Mouse (Mus musculus) thymus, postnatal 10 days (tissue): ENCODE measurements around the gene Uba6.

ENCODE experiments used
- DNase-seq, 2 experiments: peaks; one replicate each; pipeline ENCODE4 v3.0.0; 2021; ENCODE audit warnings: low spot score in 2 of 2

The Uba6 gene

DNA sequence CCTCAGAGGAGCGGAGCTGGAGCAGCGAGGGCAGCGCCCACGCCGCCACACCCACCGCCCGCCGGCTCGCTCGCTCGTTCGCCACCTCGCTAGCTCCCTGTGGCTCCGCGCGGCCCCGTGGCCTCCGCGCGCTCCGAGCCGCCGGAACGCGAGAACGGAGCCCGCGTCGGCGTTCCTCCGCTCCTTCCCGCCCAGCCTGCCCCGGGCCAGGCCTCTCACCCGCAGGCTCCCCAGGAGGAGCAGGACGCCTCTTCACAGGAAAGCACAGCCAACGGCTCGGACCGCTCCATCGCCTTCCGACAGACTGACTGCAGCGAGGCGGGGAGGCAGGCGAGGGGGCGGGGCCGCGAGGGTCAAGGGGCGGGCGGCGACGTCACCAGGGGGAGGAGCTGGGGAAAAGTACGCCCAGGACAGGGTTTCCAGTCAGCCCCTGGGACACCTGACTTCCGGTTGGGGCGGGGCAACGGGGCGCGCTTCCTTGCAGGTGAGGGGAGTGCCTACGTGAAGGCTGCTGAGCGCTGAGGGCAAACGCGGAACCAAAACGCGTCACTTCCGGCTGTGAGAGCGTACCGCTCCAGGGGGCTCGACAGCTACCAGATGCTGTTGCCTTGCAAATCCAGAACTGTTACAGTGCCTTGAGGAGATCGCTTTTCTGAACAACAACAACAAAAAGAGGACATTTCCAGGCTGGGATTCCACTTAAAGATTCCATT, at the start of gene Uba6:
Gene Uba6 (minus strand): TSS at position 355 of the 713 bp plus-strand sequence.
- DNase-seq = peak; percentile 100

- no peak for DNase-seq
Observed at GRCm38 (mm10) chr5:86197801-86198200, 25.2 kb upstream of the Uba6 start, which contains the start of gene Gnrhr. Gene Gnrhr (minus strand): TSS chr5:86197901.

GRCm38 (mm10) chr5:86191356-86191755, 18.8 kb upstream of the Uba6 start:
- DNase-seq = peak in 1 of 2 experiments; percentile 16

GRCm38 (mm10) chr5:86190770-86191169, 18.2 kb upstream of the Uba6 start:
- DNase-seq = peak in 1 of 2 experiments; percentile 44

DNA sequence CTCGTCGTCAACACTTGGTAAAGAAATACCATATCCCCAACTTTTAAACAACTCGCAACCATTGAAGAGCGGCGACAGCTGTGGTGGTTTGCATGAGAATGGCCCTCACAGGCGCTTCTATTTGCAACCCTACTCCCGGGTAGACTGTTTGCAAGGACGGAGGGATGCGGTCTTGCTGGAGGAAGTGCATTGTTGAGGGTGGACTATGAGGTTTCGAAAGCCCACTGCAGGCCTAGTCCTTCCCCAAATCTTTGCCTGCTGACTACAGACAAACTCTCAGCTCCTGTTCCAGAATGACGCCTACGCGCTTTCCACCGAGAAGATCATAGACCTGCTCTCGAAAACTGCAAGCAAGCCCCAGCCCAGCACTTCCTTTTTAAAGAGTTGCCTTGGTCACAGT, 17.7 kb upstream of the Uba6 start:
- DNase-seq = no peak

GRCm38 (mm10) chr5:86187441-86187840, 14.8 kb upstream of the Uba6 start:
- DNase-seq = no peak

- DNase-seq = no peak
Observed at GRCm38 (mm10) chr5:86173778-86174177, 1.2 kb upstream of the Uba6 start.

GRCm38 (mm10) chr5:86172088-86172448, 535 bp downstream of the Uba6 start:
- DNase-seq = no peak

- DNase-seq = no peak
Observed at GRCm38 (mm10) chr5:86129828-86130227, 42.8 kb downstream of the Uba6 start.

DNA sequence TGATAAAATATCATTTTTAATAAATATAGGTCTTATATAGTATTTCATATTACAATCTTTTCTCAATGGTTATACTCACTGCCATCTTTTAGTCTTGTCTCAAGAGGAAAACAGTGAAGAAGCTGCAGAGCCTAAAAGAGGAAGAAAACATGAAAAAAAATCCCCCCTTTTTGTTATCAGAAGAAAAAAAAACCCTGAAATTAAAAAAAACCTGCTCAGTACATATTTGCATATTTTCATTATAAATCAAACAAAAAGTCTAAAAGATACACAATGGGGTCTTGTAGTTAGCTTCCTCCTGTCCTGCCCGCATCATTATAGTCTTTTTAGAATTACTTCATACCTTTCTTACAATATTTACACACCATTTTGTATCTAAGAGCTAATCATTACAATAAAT, 43.9 kb downstream of the Uba6 start:
- DNase-seq = no peak

- DNase-seq = no peak
Observed at GRCm38 (mm10) chr5:86118457-86119094, 54.0 kb downstream of the Uba6 start.

- no peak for DNase-seq
Observed at GRCm38 (mm10) chr5:86113997-86114396, 58.6 kb downstream of the Uba6 start.

DNA sequence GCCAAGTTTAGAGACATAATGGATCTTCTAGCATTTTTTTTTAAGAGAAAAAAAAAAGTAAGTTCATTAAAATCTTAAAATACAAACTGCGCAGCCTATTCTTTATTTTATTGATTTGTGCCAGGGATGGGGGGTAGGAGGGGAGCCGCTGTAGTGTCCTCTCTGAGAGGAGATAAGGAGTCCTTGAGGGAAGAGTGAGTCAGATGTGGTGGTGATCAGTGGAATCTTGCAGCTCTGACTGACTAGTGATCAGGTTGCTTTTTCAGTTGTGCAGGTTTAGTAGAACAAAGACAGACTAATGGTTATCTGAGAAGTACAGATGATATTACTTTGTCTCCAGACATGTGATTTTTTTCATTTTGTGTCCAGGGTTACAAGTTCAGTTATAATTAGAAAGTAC, 59.6 kb downstream of the Uba6 start:
- no peak for DNase-seq

DNA sequence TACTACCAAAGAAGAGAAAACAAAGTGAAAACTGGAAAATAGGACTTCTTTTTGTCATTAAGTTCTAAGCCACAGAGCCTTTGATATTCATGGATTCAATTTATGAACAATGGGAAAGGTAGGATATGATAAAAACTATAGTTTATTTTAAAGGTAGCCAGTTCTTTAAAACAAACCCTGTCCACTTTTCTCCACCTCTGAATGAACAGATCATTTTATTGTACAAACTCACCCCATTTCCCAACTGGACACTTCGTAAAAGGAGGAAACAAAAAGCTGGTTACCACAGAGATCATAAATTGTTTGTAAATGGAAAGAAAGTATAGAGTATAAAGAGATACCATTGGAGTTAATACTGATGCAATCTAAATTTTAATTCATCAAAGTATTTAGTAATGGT, 61.5 kb downstream of the Uba6 start:
- no peak for DNase-seq

DNA sequence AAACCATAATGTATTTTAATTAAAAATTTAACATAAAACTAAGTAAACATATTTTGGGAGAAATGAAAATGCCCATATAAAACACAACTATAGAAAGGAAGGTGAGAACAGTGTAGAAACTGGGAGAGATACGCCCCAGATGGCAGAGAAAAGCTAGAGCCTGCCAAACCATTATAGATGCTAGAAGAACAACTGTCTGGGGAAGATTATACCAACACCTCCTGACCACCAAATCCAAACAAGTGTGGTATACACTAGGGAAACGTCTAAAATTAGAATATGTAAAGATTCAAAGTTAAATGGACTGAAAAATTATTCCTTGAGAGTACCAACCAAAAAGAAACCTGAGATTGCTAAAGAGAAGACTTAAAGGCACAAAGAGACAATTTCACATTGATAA, 66.0 kb downstream of the Uba6 start:
- no peak for DNase-seq

- DNase-seq = no peak
Observed at GRCm38 (mm10) chr5:86102176-86102575, 70.4 kb downstream of the Uba6 start.

GRCm38 (mm10) chr5:86100621-86101020, 72.0 kb downstream of the Uba6 start:
- DNase-seq = no peak

DNA sequence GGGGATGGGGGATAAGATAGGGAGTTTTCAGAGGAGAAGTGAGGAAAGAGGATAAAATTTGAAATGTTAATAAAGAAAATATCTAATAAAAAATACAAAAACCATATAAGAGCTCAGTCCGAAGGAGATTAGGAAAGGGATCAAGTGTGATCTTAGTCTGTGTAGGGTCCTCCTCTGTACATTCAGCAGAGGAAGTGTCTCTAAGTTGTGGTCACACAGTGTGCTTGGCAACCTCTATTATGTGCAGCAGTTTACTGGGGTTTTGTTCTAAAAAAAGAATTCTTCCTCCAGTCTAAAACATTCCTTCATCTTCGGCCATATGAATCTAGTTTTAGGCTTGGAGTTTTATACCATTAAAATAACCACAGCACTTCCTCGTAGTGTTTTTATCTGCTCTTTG, 73.6 kb downstream of the Uba6 start:
- no peak for DNase-seq

GRCm38 (mm10) chr5:86094754-86095153, 77.8 kb downstream of the Uba6 start:
- DNase-seq = no peak

DNA sequence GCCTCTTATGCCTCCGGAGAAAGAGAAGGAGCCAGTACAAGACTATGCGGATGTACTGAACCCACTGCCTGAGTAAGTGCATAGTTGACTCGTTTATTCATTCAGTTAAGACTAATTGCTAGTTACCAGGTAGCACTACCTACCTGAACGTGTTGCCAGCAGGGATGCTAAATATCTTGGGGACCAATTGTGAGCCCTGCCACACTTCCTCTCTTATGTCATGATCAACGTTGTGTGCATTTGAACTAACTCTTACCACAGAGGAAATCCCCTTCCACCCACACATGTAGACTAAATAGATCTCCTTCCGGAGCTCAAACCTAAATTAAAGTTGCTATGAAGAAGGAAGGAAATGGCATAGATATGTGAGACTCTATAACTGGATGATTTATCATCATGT, 85.9 kb downstream of the Uba6 start:
- DNase-seq = peak in 1 of 2 experiments; percentile 29

GRCm38 (mm10) chr5:86084979-86085378, 87.6 kb downstream of the Uba6 start:
- no peak for DNase-seq

- DNase-seq = no peak
Observed at GRCm38 (mm10) chr5:86083987-86084386, 88.6 kb downstream of the Uba6 start.

DNA sequence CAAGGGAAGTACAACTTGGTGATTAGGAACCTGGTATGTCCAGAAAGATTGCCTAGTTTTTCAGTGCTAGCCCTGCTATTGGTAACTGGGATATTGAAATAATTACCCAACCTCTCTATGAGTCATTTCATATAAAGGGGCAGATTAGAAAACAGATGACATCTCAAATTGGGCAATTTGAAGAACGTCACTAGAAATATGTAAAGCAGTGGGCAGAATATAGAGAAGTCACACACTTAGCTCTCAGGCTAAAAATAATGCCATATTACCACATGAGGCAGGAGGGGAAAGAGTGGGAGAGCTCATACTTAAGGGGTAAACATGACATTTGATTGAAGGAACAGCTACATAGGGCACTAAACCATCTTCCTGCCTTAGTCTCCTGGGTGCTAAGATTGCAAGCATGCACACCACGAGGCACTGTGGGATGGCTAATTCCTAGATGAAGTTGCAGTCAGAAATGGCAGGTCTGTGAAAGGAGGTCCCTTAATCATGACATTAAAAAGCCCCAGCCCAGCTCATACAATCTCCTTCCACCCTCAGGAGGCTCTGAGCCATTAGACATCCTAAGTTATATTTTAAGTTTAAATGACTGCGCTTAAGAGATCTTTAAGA, 93.8 kb downstream of the Uba6 start:
- DNase-seq = no peak
